Mouse (Mus musculus) forebrain, embryonic 12.5 days (tissue): ENCODE data around the gene Fdps. TPM values are rescaled to one million over a fixed set of nuclear protein-coding genes. Genes with fewer than 3 reads are reported as not detected.
"Not testable (repeated sequence)": the region's sequence is repeated elsewhere in the genome, so short reads cannot be mapped to it uniquely, and the experiment has no call there.

Source experiments
- ATAC-seq: fragments of 200-750 bp; cut with Nextera tagmentation; 2 replicates; pipeline ENCODE4 v1.8.0; 2017; ENCODE audit warnings: moderate TSS enrichment; ENCODE audit not compliant: low FRiP score
- H3K27ac ChIP-seq: fragments of 300-500 bp; sonication (generic); 2 replicates; pipeline ENCODE4 v1.5.1; 2016; ENCODE audit warnings: mild to moderate bottlenecking
- H3K27me3 ChIP-seq: fragments of 300-500 bp; sonication (generic); 2 replicates; pipeline ENCODE4 v1.6.1; 2016; ENCODE audit warnings: mild to moderate bottlenecking
- H3K36me3 ChIP-seq: fragments of 300-500 bp; sonication (generic); replicated peaks from 2 replicates; pipeline ENCODE4 v1.6.1; 2016; ENCODE audit warnings: mild to moderate bottlenecking
- H3K4me1 ChIP-seq: fragments of 300-500 bp; sonication (generic); 2 replicates; pipeline ENCODE4 v1.6.1; 2016
- H3K4me2 ChIP-seq: fragments of 300-500 bp; sonication (generic); 2 replicates; pipeline ENCODE4 v1.6.1; 2016; ENCODE audit warnings: mild to moderate bottlenecking, moderate library complexity
- H3K4me3 ChIP-seq: fragments of 300-500 bp; sonication (generic); replicated peaks from 2 replicates; pipeline ENCODE4 v1.5.1; 2016; ENCODE audit warnings: mild to moderate bottlenecking
- H3K9ac ChIP-seq: fragments of 300-500 bp; sonication (generic); 2 replicates; pipeline ENCODE4 v1.6.1; 2016; ENCODE audit warnings: mild to moderate bottlenecking
- H3K9me3 ChIP-seq: fragments of 300-500 bp; sonication (generic); 2 replicates; pipeline ENCODE4 v1.6.1; 2016
- WGBS: fragments of 180-500 bp; shearing (Covaris S2); methylation state at CpG from one replicate; pipeline ENCODE4 v1.1.7; 2016; 5-methylcytosine and 5-hydroxymethylcytosine counted together
- polyA plus RNA-seq: library from polyadenylated mRNA; unstranded; fragments of >200 nt; fragmentation: Nextera tagmentation; extraction: Ambion mirVana; gene quantifications from 2 replicates; pipeline ENCODE4 v1.2.1, GENCODE M21; 2016

Gene Fdps
- polyA plus RNA-seq, 1 experiment from 2014 or later = 322 TPM

DNA sequence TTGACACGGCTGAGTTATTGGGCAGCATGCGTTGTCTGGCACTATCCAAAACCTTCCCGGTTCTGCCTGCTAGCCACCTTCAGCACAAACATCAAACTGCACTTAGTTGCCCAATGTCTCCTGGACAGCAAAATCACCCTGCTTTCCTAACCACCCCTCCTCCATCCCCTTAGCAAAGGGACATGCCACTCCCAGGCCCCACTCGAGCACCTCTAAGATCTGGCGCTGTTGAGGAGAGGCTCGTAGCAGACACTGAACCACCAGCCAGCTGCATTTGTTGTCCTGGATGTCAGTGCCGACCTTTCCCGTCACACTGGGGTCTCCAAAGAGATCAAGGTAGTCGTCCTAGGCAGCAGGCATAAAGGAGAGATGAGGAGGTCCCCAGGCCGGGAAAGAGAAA, 7.7 kb downstream of the Fdps start:
- WGBS = 85% methylated on average over 10 of the region's 10 CpGs
- no peak for ATAC-seq
- H3K27ac ChIP-seq = no peak overlapping the region
- H3K36me3 ChIP-seq = peaks cover 51% of the 10 kb centered on the region
- no peaks in the 10 kb centered on the region for H3K9me3 ChIP-seq
- H3K27me3 ChIP-seq = peaks cover 28% of the 10 kb centered on the region
- no peak overlapping the region for H3K4me3 ChIP-seq
- H3K9ac ChIP-seq = no peak overlapping the region
- no peak overlapping the region for H3K4me2 ChIP-seq
- peaks cover 52% of the 10 kb centered on the region for H3K4me1 ChIP-seq

DNA sequence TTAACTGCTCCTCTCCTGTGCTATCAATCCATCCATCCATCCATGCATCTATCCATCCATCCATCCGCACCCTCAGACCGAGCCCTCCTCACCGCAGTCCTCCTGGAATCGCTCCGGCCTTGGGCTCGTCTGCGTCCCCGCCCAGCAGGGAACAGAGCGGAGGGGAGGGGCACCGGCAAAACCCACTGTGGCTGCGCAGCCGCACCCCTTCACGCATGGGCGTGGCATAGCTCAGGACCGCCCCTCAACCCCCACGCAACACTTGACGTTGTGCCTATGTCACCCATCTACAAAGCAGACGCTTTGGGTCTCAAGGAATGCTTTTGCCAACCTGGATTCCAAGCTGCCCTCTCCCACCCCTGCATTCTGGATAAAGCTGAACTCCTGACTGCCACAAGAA, 8.6 kb downstream of the Fdps start, which contains the start of gene Rusc1:
Gene Rusc1 (minus strand): TSS at position 137 of the 400 bp plus-strand sequence.
- no peaks in the 10 kb centered on the region for H3K9me3 ChIP-seq
- WGBS = under 1% methylated on average over 18 of the region's 18 CpGs
- H3K4me1 ChIP-seq = peaks cover 48% of the 10 kb centered on the region
- peaks cover 37% of the 10 kb centered on the region for H3K27me3 ChIP-seq
- ATAC-seq = peak; percentile 85
- peak within 1 kb of the TSS; percentile 98 for H3K4me2 ChIP-seq
- H3K27ac ChIP-seq = peak within 1 kb of the TSS; percentile 68
- peak within 1 kb of the TSS; percentile 63 for H3K4me3 ChIP-seq
- H3K36me3 ChIP-seq = peaks cover 52% of the 10 kb centered on the region
- H3K9ac ChIP-seq = peak within 1 kb of the TSS; percentile 82

DNA sequence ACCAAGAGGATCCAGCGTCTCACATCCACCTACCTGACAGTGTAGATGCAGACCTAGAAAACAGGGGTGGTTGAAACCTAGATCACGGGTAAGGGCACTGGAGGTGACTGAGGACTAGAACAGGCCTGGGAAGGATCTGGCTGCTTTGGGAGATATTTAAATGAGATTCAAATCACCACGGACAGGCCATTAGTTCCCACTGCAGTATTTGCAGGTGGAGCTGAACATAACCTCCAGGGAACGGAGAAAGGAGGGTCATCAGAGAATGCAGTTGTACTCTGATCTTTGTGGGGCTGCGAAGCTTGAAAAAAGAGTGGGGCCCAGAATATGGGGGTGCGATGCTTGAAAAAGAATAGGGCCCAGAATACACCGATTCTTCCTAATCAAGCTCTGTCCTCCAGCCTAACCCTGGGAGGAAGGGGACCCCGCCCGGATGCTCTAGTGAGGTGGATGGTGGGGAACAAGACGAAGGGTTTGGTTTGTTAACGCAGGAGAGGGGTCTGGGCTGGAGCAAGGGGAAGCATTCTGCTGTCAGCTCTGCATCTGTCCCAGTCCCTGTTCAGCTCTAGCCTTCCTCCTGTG, 9.2 kb downstream of the Fdps start:
- ATAC-seq = peak; percentile 27; the same call in 1 of the 2 replicates
- peak overlapping the region; percentile 68 for H3K27ac ChIP-seq
- 19% methylated on average over 11 of the region's 11 CpGs for WGBS
- peak overlapping the region; percentile 98 for H3K4me2 ChIP-seq
- H3K27me3 ChIP-seq = peaks cover 43% of the 10 kb centered on the region
- H3K36me3 ChIP-seq = peaks cover 53% of the 10 kb centered on the region
- no peaks in the 10 kb centered on the region for H3K9me3 ChIP-seq
- H3K4me3 ChIP-seq = peak overlapping the region; percentile 63
- peak overlapping the region; percentile 82 for H3K9ac ChIP-seq
- peaks cover 50% of the 10 kb centered on the region for H3K4me1 ChIP-seq

DNA sequence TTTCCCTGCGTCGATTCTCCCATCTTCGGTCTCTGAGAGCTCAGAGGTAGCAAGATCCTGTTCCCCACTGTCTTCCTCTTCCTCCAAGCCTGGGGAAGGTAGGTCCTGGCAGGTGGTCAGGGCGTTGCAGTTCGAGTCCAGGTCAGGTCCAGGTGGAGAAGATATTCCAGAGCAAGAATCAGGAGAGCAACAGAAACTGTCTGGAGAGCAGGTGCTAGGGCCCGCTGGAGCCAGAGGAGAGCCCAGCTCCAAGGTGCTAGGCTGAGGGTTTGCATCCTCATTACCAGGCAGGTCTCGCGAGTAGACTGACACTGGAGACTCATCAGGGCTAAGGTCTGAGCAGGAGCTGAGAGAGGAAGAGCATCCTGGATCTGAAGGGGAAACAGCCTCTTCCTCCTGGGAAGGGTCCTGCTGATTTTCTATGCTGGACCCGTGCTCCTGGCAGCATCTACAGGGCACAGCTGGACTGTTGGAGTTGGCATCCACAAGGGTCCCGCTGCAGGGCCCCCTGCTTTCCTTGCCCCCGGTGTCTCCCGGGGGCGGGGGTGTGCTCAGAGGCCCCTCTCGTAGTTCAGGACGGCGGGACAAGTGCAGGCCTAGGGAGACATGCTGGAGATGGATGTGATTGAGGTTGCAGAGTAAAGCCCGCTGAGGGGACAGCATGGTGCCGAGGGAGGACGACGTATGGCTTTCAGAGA, 9.8 kb downstream of the Fdps start:
- no peak overlapping the region for H3K27ac ChIP-seq
- peaks cover 48% of the 10 kb centered on the region for H3K36me3 ChIP-seq
- H3K9ac ChIP-seq = peak overlapping the region; percentile 82
- 8% methylated on average over 20 of the region's 20 CpGs for WGBS
- peak overlapping the region; percentile 98 for H3K4me2 ChIP-seq
- ATAC-seq = no peak
- peaks cover 44% of the 10 kb centered on the region for H3K27me3 ChIP-seq
- H3K4me1 ChIP-seq = peaks cover 51% of the 10 kb centered on the region
- H3K9me3 ChIP-seq = no peaks in the 10 kb centered on the region
- H3K4me3 ChIP-seq = peak overlapping the region; percentile 63

GRCm38 (mm10) chr3:89090694-89091655, 10.8 kb downstream of the Fdps start:
- Histone ChIP-seq H3K9me3 (no peaks in the 10 kb centered on the region), H3K36me3 (peaks cover 45% of the 10 kb centered on the region), H3K27me3 (peaks cover 44% of the 10 kb centered on the region), H3K4me1 (peaks cover 51% of the 10 kb centered on the region), H3K4me3 (peak overlapping the region; percentile 63), H3K27ac (peak overlapping the region; percentile 69), H3K9ac (peak overlapping the region; percentile 82), H3K4me2 (peak overlapping the region; percentile 98)
- ATAC-seq = peak; percentile 60
- under 1% methylated on average over 70 of the region's 74 CpGs for WGBS

- Histone ChIP-seq H3K4me2 (peak overlapping the region; percentile 98), H3K9me3 (no peaks in the 10 kb centered on the region), H3K27me3 (peaks cover 44% of the 10 kb centered on the region), H3K4me3 (peak overlapping the region; percentile 63), H3K27ac (peak overlapping the region; percentile 69), H3K9ac (peak overlapping the region; percentile 82), H3K36me3 (peaks cover 41% of the 10 kb centered on the region), H3K4me1 (peaks cover 51% of the 10 kb centered on the region)
- peak; percentile 75 for ATAC-seq
- WGBS = under 1% methylated on average over 40 of the region's 40 CpGs
Observed at GRCm38 (mm10) chr3:89089882-89090591, 11.7 kb downstream of the Fdps start.

DNA sequence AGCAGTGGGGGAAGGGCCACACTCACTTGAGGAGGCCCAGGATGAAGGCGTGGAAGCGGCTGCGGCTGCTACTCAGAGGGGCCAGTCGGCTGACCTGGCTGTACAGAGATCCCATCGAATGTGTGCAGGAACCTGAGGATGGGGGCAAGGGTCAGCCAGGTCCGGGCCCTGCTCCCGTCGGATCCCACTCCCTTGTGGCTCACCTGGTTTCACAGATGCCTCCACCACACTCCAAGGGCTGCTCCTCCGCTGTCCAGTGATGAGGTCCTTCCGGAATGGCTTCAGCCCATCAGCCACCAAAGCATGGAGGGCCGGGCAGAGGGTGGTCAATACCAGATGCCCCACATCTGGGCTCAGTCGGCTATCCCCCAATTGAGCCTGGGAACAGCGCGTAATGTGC, 12.8 kb downstream of the Fdps start:
- Histone ChIP-seq H3K4me2 (peak overlapping the region; percentile 98), H3K9ac (no peak overlapping the region), H3K9me3 (no peaks in the 10 kb centered on the region), H3K27me3 (peaks cover 44% of the 10 kb centered on the region), H3K27ac (no peak overlapping the region), H3K4me1 (peaks cover 51% of the 10 kb centered on the region), H3K4me3 (peak overlapping the region; percentile 63), H3K36me3 (peaks cover 40% of the 10 kb centered on the region)
- 71% methylated on average over 14 of the region's 14 CpGs for WGBS
- ATAC-seq = no peak

- peaks cover 37% of the 10 kb centered on the region for H3K27me3 ChIP-seq
- peaks cover 41% of the 10 kb centered on the region for H3K36me3 ChIP-seq
- 35% methylated on average over 21 of the region's 21 CpGs for WGBS
- peaks cover 37% of the 10 kb centered on the region for H3K4me1 ChIP-seq
- peak overlapping the region; percentile 22; the same call in 1 of the 2 replicates for H3K4me2 ChIP-seq
- 0 out of 2 replicates have a peak overlapping the region, but pooled peaks have one; percentile 12 for H3K9ac ChIP-seq
- H3K4me3 ChIP-seq = no peak overlapping the region
- no peaks in the 10 kb centered on the region for H3K9me3 ChIP-seq
- no peak for ATAC-seq
- H3K27ac ChIP-seq = no peak overlapping the region
Observed at GRCm38 (mm10) chr3:89087338-89088110, 14.2 kb downstream of the Fdps start.

DNA sequence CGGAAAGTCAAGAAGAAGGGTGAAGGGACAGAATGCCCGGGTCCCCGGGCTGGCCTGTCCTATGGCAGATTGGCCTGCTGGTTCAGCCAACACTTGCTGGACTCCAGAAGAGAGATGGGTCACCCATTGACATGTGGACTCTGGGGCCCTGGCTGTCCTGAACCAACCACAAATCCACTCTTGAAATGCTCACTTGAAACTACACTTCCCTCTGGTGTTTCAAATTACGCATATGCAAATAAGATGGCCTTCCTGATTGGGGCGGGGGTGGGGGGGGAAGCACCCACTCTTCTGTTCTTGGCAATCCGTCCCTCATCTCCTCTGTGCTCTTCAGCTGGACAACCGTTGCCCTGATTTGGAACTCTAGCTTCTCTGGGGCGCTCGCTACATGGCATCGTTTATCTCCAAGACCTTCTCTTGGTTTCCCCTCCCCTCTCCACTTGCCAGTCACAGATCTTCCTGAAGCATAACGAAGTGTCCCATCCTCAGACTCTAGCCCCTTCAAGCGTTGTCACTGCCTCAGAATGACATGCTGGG, 17.0 kb downstream of the Fdps start:
- Histone ChIP-seq H3K4me1 (peaks cover 11% of the 10 kb centered on the region), H3K9ac (no peak overlapping the region), H3K36me3 (peaks cover 48% of the 10 kb centered on the region), H3K4me2 (no peak overlapping the region), H3K27me3 (peaks cover 22% of the 10 kb centered on the region), H3K9me3 (no peaks in the 10 kb centered on the region), H3K4me3 (no peak overlapping the region), H3K27ac (no peak overlapping the region)
- WGBS = 85% methylated on average over 12 of the region's 12 CpGs
- no peak for ATAC-seq

- H3K4me1 ChIP-seq = peaks cover 5% of the 10 kb centered on the region; the same call in 1 of the 2 replicates
- 90% methylated on average over 2 of the region's 2 CpGs for WGBS
- H3K27me3 ChIP-seq = peaks cover 17% of the 10 kb centered on the region
- no peak for ATAC-seq
- H3K27ac ChIP-seq = no peak overlapping the region
- H3K9me3 ChIP-seq = no peaks in the 10 kb centered on the region
- H3K4me3 ChIP-seq = no peak overlapping the region
- H3K4me2 ChIP-seq = no peak overlapping the region
- H3K36me3 ChIP-seq = peaks cover 54% of the 10 kb centered on the region
- H3K9ac ChIP-seq = no peak overlapping the region
Observed at GRCm38 (mm10) chr3:89084133-89084532, 17.6 kb downstream of the Fdps start.

DNA sequence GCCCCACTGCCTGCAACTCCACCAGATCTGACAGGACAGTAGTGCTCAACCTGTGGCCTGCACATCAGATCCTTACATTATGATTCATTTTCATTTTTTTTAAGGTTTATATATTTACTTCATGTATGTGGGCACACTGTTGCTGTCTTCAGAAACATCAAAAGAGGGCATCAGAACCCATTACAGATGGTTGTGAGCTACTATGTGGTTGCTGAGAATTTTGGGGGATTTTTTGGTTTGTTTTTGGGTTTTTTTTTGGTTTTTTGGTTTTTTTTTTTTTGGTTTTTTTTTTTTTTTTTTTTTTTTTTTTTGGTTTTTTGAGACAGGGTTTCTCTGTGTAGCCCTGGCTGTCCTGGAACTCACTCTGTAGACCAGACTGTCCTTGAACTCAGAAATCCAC, 19.5 kb downstream of the Fdps start:
- H3K4me1 ChIP-seq, H3K27ac ChIP-seq, ATAC-seq, H3K4me2 ChIP-seq, H3K4me3 ChIP-seq, H3K27me3 ChIP-seq, H3K9ac ChIP-seq, H3K9me3 ChIP-seq: not testable (repeated sequence)
- peaks cover 48% of the 10 kb centered on the region for H3K36me3 ChIP-seq
